Comparison of ENCODE assay signal across 11 mouse cellular contexts in genomic region chr2:155093418-155093817, GRCm38 (mm10).
"Had no signal": no experiment of that assay in that cellular context is flagged by ENCODE, and none has a peak within 500 bp of the region (broad histone marks: within the 10 kb centered on the region; RNA-seq: fewer than 3 reads in every experiment).

No protein-coding gene starts in this region.

- H3K27me3 ChIP-seq: limb, embryonic 15.5 days; midbrain, embryonic 13.5 days had no signal

- H3K27ac ChIP-seq: limb, embryonic 15.5 days; midbrain, embryonic 13.5 days had no signal

- H3K4me3 ChIP-seq: limb, embryonic 15.5 days; midbrain, embryonic 13.5 days had no signal

- H3K9ac ChIP-seq: limb, embryonic 15.5 days; lung, embryonic 14.5 days; midbrain, embryonic 13.5 days had no signal

- ATAC-seq: intestine, embryonic 16.5 days; midbrain, embryonic 13.5 days had no signal

- DNase-seq: kidney, adult 2 months; kidney, postnatal 25 days; layer of hippocampus, postnatal 36 days; lung, embryonic 14.5 days; lung, postnatal 10 days; lung, postnatal 4 days; right cerebral cortex, postnatal 14 days; thymus, postnatal 36 days had no signal

- H3K9me3 ChIP-seq: limb, embryonic 15.5 days; midbrain, embryonic 13.5 days had no signal

- H3K36me3 ChIP-seq: limb, embryonic 15.5 days; midbrain, embryonic 13.5 days had no signal

- H3K4me1 ChIP-seq: limb, embryonic 15.5 days; midbrain, embryonic 13.5 days had no signal

- H3K4me2 ChIP-seq: limb, embryonic 15.5 days; lung, embryonic 14.5 days; midbrain, embryonic 13.5 days had no signal
